Mouse (Mus musculus) liver, postnatal 0 days (tissue): ENCODE results near the gene Stxbp5. TPM values are rescaled to one million over a fixed set of nuclear protein-coding genes. Genes with fewer than 3 reads are reported as not detected.

Source experiments
- ATAC-seq: fragments of 200-750 bp; cut with Nextera tagmentation; 2 replicates; pipeline ENCODE4 v1.8.0; 2017; ENCODE audit warnings: mild to moderate bottlenecking, moderate library complexity
- DNase-seq: peaks from one replicate; pipeline ENCODE4 v3.0.0-alpha.2; 2016
- H3K27ac ChIP-seq: fragments of 300-500 bp; sonication (generic); 2 replicates; pipeline ENCODE4 v1.5.1; 2014; ENCODE audit warnings: antibody characterized with exemption, moderate library complexity, mild to moderate bottlenecking, low read depth
- H3K27me3 ChIP-seq: fragments of 300-500 bp; sonication (generic); 2 replicates; pipeline ENCODE4 v1.6.1; 2014; ENCODE audit warnings: low read length, control low read depth, mixed read lengths; ENCODE audit not compliant: insufficient read depth
- H3K36me3 ChIP-seq: fragments of 300-500 bp; sonication (generic); replicated peaks from 2 replicates; pipeline ENCODE4 v1.6.1; 2014; ENCODE audit warnings: mild to moderate bottlenecking, control low read depth, low read length, moderate library complexity, mixed read lengths; ENCODE audit not compliant: insufficient read depth
- H3K4me1 ChIP-seq: fragments of 300-500 bp; sonication (generic); 2 replicates; pipeline ENCODE4 v1.6.1; 2014; ENCODE audit warnings: antibody characterized with exemption, mild to moderate bottlenecking, control low read depth; ENCODE audit not compliant: insufficient read depth
- H3K4me2 ChIP-seq: fragments of 300-500 bp; sonication (generic); 2 replicates; pipeline ENCODE4 v1.6.1; 2014; ENCODE audit warnings: low read depth, mild to moderate bottlenecking, low read length, moderate library complexity, mixed read lengths
- H3K4me3 ChIP-seq: fragments of 300-500 bp; sonication (generic); 2 replicates; pipeline ENCODE4 v1.5.1; 2014; ENCODE audit warnings: low read depth, low read length
- H3K9ac ChIP-seq: fragments of 300-500 bp; sonication (generic); replicated peaks from 2 replicates; pipeline ENCODE4 v1.6.1; 2014; ENCODE audit warnings: mild to moderate bottlenecking, moderate library complexity
- H3K9me3 ChIP-seq: fragments of 300-500 bp; sonication (generic); 2 replicates; pipeline ENCODE4 v1.6.1; 2016; ENCODE audit warnings: mild to moderate bottlenecking, control low read depth, low read length, mixed read lengths
- CTCF ChIP-seq: sonication (generic); IDR thresholded peaks from 2 replicates; pipeline ENCODE4 v1.5.1; 2016; ENCODE audit warnings: antibody characterized with exemption, low read depth
- EP300 ChIP-seq: IDR thresholded peaks from 2 replicates; pipeline ENCODE4 v1.6.1; 2016; ENCODE audit warnings: antibody characterized with exemption, low read depth, mild to moderate bottlenecking
- WGBS: fragments of 180-500 bp; shearing (Covaris S2); extraction: QIAGEN DNeasy Blood & Tissue Kit; methylation state at CpG from one replicate; pipeline ENCODE4 v1.1.7; 2014; ENCODE audit not compliant: insufficient replicate concordance; 5-methylcytosine and 5-hydroxymethylcytosine counted together
- polyA plus RNA-seq: library from polyadenylated mRNA; unstranded; fragments of >200 nt; fragmentation: Nextera tagmentation; extraction: Ambion mirVana; gene quantifications from 2 replicates; pipeline ENCODE4 v1.2.1, GENCODE M21; 2015

The Stxbp5 gene
- polyA plus RNA-seq, 1 experiment from 2014 or later = 2.2 TPM

- no peaks in the 10 kb centered on the region for H3K9me3 ChIP-seq
- DNase-seq (no peak), ATAC-seq (no peak)
- TF ChIP-seq CTCF (no peak), EP300 (no peak)
- no peaks in the 10 kb centered on the region for H3K4me1 ChIP-seq
- H3K4me3 ChIP-seq = no peak overlapping the region
- H3K36me3 ChIP-seq = no peaks in the 10 kb centered on the region
- WGBS = 50% methylated on average over 5 of the region's 5 CpGs
- H3K27me3 ChIP-seq = no peaks in the 10 kb centered on the region
- no peak overlapping the region for H3K9ac ChIP-seq
- no peak overlapping the region for H3K27ac ChIP-seq
- no peak overlapping the region for H3K4me2 ChIP-seq
These were observed 182.8 kb downstream of the Stxbp5 start for GRCm38 (mm10) chr10:9718086-9718485.

Other genes with a start within 250 kb of the Stxbp5 start
- gene Samd5, start 225.9 kb downstream of the Stxbp5 start, polyA plus RNA-seq = 0.66 and 0.67 TPM in 2 replicates